Mouse (Mus musculus): ENCODE measurements around the gene Ppp4r3a. TPM values are rescaled to one million over a fixed set of nuclear protein-coding genes. Genes with fewer than 3 reads are reported as not detected.

The Ppp4r3a gene
- polyA plus RNA-seq, 1 experiment from 2014 or later = 80.2 TPM

DNA sequence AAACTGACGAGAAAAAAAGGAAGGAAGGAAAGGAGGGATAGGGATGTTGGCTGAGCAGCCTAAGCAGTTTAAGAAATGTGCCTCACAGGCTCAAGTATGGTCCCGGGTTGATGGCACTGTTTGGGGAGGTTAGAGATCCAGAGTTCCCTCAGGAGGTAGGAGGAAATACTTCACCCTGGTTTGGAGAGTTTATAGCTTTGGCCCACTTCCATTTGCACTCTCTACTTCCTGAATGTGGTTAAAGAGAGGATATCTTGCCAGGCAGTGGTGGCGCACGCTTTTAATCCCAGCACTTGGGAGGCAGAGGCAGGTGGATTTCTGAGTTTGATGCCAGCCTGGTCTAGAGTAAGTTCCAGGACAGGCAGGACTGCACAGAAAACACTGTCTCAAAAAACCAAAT is 74.3 kb downstream of the Ppp4r3a start:
- H3K27ac ChIP-seq (replicated peaks) = no peak overlapping the region
- H3K9me3 ChIP-seq = no peaks in the 10 kb centered on the region
- H3K9ac ChIP-seq (replicated peaks) = no peak overlapping the region
- ATAC-seq (ENCODE audit: low FRiP score, low read depth) = no peak
- H3K4me2 ChIP-seq (replicated peaks) = no peak overlapping the region
- H3K36me3 ChIP-seq = no peaks in the 10 kb centered on the region
- H3K4me3 ChIP-seq = no peak overlapping the region
- no peaks in the 10 kb centered on the region for H3K27me3 ChIP-seq
- peaks cover 62% of the 10 kb centered on the region for H3K4me1 ChIP-seq
- 94% methylated on average over 4 of the region's 4 CpGs for WGBS

DNA sequence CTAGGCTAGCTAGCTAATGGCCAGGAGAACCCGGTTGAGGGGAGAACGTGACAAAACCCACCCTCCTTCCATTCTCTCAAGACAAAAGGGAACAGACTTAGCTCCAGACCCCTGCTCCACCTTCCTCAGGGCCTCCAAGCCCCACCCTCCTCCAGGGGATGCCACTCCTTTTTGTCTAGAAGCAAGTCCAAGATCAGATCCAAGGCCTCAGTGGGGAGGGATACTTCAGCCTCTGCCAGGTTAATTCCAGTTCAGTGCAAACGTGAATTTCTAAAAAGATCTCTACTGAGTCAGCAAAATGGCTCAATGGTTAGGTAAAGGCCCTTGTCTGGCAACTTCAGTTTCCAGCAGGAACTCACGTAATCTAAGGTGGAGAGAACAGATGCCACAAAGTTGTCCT is 74.9 kb downstream of the Ppp4r3a start:
- ATAC-seq (ENCODE audit: low FRiP score, low read depth) = no peak
- Histone ChIP-seq H3K9me3 (no peaks in the 10 kb centered on the region), H3K27ac (replicated peaks) (0 out of 2 replicates have a peak overlapping the region, but pooled peaks have one; percentile 30), H3K4me1 (peaks cover 56% of the 10 kb centered on the region), H3K9ac (replicated peaks) (no peak overlapping the region), H3K36me3 (no peaks in the 10 kb centered on the region), H3K4me2 (replicated peaks) (no peak overlapping the region), H3K27me3 (no peaks in the 10 kb centered on the region), H3K4me3 (no peak overlapping the region)
- 32% methylated on average over 4 of the region's 4 CpGs for WGBS

DNA sequence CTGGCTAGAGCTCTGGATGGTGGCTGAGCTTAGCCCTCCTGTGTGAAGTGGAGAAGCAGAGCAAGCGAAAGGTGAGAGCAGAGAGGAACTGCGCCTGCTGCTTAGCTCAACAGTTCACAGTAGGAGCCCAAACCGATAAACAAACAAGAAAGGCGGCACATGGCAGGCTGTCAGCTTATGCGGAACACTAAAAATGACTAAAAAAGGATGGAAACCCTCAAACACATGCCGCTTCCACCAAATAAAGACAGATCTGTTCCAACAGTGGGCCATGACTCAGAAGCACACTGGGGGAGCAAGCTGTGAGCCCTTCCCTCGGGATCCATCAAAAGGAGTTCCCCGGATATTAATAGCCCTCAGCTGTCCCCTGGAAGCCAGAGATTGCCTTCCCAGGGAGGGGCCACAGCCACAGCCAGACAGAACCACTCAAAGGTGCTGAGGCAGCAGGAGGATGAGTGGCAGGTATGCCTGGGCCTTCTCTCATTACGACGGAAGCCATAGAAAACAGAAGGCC is 75.5 kb downstream of the Ppp4r3a start:
- Histone ChIP-seq H3K4me1 (peaks cover 56% of the 10 kb centered on the region), H3K36me3 (no peaks in the 10 kb centered on the region), H3K4me2 (replicated peaks) (no peak overlapping the region), H3K9ac (replicated peaks) (no peak overlapping the region), H3K9me3 (no peaks in the 10 kb centered on the region), H3K27ac (replicated peaks) (0 out of 2 replicates have a peak overlapping the region, but pooled peaks have one; percentile 30), H3K27me3 (no peaks in the 10 kb centered on the region), H3K4me3 (no peak overlapping the region)
- no peak for ATAC-seq (ENCODE audit: low FRiP score, low read depth)
- 33% methylated on average over 10 of the region's 10 CpGs for WGBS

DNA sequence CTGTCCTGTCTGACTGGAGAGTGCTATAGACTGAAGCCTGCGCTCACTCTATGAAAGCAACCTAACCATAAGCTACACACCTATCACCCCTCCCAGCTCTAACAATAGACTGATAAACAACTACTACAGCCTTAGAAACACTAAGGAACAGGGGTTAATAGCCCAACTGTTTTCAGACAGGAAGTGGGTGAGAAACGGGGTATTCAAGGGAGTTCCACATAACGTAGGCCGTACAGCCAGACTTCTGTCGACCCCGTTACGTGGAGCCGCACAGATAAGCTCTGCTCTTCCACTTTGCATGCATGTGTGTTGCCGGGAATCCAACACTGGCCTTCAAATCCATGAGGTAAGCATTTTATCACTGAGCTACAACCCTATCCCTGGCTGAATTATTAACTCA is 76.1 kb downstream of the Ppp4r3a start:
- no peak for ATAC-seq (ENCODE audit: low FRiP score, low read depth)
- Histone ChIP-seq H3K4me1 (peaks cover 54% of the 10 kb centered on the region), H3K4me3 (no peak overlapping the region), H3K9ac (replicated peaks) (no peak overlapping the region), H3K36me3 (no peaks in the 10 kb centered on the region), H3K4me2 (replicated peaks) (no peak overlapping the region), H3K27me3 (no peaks in the 10 kb centered on the region), H3K9me3 (no peaks in the 10 kb centered on the region), H3K27ac (replicated peaks) (no peak overlapping the region)
- 80% methylated on average over 9 of the region's 9 CpGs for WGBS

DNA sequence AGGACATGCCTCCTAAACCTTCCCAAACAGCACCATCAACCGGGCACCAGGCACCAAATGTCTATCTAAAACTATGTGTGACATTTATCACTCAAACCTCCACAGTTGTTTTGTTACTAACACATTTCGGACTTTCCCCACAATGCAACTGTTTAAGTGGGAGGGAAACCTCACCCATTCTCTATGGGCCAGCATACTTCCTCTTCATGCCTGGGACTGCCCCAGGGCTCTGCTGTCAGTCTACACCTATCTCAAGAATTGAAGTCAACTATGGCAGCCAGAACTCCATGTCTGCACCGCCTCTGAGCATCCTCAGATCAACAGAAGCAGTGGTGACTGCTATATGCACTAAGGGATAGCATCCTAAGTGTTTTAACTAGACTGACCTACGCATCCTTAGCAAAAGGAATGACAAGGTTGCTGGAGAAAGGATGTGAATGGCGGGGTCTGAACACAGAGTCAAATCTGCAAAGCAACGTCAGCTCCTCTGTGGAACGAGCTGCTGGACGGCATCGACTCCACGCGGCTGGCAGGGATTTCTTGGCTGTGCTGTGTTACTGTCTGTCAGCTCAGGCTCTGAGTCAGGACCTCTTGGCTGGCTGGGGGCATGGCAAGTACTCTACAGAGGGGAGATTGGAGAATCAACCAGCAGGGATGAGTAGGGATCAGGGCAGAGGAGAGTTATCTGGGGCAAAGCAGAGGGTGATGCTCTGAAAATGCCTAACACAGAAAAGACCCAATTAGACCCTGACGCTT is 77.7 kb downstream of the Ppp4r3a start:
- WGBS = 86% methylated on average over 12 of the region's 12 CpGs
- H3K4me3 ChIP-seq = no peak overlapping the region
- ATAC-seq (ENCODE audit: low FRiP score, low read depth) = no peak
- H3K36me3 ChIP-seq = no peaks in the 10 kb centered on the region
- no peak overlapping the region for H3K9ac ChIP-seq (replicated peaks)
- H3K27ac ChIP-seq (replicated peaks) = peak overlapping the region; percentile 54; the same call in 1 of the 2 replicates
- no peaks in the 10 kb centered on the region for H3K9me3 ChIP-seq
- peaks cover 57% of the 10 kb centered on the region for H3K4me1 ChIP-seq
- H3K4me2 ChIP-seq (replicated peaks) = no peak overlapping the region
- H3K27me3 ChIP-seq = no peaks in the 10 kb centered on the region

DNA sequence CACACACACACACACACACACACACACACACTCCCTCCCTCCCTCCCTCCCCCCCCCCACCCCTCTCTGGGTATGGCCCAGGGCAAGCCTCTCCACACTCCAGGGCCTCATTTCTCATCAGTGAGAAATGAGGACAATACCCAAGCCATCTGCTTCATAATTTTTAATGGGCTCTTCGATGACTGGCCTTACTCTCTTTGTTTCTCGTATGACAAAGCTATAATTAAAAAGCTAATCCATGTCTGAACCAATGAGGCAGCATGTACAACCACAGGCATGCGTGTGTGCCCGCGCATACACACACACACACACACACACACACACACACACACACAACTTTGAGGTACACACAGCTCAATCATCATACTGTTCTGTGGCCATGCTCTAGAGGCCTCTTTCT is 78.5 kb downstream of the Ppp4r3a start:
- peaks cover 57% of the 10 kb centered on the region for H3K4me1 ChIP-seq
- H3K27me3 ChIP-seq = no peaks in the 10 kb centered on the region
- no peaks in the 10 kb centered on the region for H3K36me3 ChIP-seq
- H3K9ac ChIP-seq (replicated peaks) = no peak overlapping the region
- H3K27ac ChIP-seq (replicated peaks) = peak overlapping the region; percentile 54; the same call in 1 of the 2 replicates
- no peak overlapping the region for H3K4me2 ChIP-seq (replicated peaks)
- peak; percentile 57 for ATAC-seq (ENCODE audit: low FRiP score, low read depth)
- no peaks in the 10 kb centered on the region for H3K9me3 ChIP-seq
- 66% methylated on average over 5 of the region's 5 CpGs for WGBS
- no peak overlapping the region for H3K4me3 ChIP-seq

DNA sequence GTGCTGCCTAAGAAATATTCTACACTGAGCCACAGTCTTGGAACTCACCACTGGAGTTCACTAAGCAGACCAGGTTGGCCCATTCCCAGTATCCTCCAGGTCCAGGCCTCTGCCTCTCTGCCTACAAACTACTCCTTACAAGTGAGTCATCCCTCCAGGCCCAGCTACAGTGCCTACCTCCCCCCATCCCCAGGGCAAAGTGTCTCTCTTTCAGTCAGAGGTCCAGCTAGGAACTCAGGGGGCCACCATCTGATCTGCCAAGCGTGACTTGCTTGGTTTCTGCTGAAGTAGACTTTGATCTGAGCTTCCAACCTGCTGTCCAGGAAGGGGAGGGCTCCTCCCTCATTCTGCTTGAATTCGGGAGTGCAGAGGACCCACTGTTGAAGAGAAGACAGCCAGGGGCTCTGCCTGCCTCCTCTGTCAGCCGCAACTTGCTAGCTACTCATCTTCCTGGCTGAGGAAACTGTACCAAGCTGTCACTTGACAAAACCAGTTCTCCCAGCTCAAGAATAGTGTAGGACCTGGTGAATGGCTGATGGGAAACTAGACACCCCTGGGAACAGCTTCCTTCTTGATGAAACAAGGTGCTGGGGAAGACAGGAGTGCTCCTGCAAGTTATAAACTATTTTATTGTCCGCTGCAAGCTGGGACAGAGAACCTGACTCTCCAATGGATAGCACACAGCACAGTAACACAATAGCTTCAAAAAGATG is 80.5 kb downstream of the Ppp4r3a start:
- no peak for ATAC-seq (ENCODE audit: low FRiP score, low read depth)
- 38% methylated on average over 4 of the region's 4 CpGs for WGBS
- Histone ChIP-seq H3K4me1 (peaks cover 64% of the 10 kb centered on the region), H3K4me2 (replicated peaks) (no peak overlapping the region), H3K9me3 (no peaks in the 10 kb centered on the region), H3K36me3 (no peaks in the 10 kb centered on the region), H3K4me3 (no peak overlapping the region), H3K9ac (replicated peaks) (no peak overlapping the region), H3K27me3 (no peaks in the 10 kb centered on the region), H3K27ac (replicated peaks) (no peak overlapping the region)

DNA sequence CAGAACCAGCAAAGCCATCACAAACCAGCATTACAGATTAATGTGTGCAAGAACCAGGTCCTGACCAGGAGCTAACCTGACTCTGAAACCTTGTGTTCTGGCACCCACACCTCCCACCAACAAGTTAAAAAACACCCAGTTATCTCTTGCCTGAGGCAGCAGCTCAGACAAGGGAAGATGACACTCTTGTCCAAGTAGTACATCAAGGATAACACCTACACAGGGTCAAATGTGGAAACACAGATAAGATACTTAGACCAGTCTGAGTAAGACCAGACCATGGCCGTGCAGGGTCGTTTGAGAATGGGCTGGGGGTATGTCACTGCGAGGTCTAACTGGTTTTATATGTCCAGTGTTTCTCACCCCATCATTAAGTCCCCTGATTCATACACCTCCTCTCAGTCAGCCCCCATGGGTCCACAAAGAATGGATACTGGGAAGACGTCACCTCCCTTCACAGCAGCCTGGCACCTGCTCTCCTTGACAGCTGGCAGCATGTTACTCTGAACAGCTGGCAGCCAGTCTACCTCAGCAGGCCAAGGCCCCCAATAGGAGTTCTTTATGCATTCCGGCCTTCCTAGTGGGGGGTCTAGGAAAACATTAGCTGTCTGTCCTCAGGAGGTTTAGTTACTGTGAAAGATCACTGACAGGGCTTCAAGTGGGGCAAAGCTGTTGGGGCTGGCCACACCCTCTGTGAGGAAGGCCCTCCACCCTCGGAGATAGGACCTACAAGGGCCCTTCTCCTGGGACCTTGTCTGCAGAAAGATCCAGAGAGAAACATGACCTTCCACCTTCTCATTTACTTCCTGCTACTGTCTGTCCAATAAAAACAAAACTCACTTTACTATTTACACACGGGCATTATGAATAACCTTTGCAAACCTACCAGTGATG is 84.2 kb downstream of the Ppp4r3a start:
- Histone ChIP-seq H3K27ac (replicated peaks) (no peak overlapping the region), H3K27me3 (no peaks in the 10 kb centered on the region), H3K4me2 (replicated peaks) (no peak overlapping the region), H3K36me3 (no peaks in the 10 kb centered on the region), H3K4me3 (no peak overlapping the region), H3K9me3 (no peaks in the 10 kb centered on the region), H3K9ac (replicated peaks) (no peak overlapping the region), H3K4me1 (peaks cover 70% of the 10 kb centered on the region)
- ATAC-seq (ENCODE audit: low FRiP score, low read depth) = 0 out of 2 replicates have a peak, but pooled peaks have one; percentile 10
- 48% methylated on average over 7 of the region's 7 CpGs for whole genome bisulfite sequencing

DNA sequence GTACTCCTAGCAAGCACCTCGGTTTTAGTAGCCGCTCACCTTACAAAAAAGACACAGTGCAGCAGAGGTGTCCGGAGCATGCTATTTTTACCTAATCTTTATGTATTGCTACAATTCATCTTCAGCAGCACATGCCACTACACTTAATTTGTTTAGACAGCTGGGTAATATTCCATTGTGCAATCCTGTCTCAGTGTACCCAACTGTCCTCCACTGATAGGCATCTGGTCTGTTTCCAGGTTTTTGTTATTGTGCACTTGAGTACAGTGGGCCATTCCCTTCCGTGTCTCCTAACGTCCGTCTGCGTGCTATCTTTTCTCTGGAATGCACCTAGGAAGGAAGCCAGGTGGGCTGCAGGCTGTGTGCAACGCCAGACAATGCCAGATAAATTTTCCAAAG is 84.9 kb downstream of the Ppp4r3a start:
- WGBS = 66% methylated on average over 8 of the region's 8 CpGs
- Histone ChIP-seq H3K36me3 (no peaks in the 10 kb centered on the region), H3K4me1 (peaks cover 70% of the 10 kb centered on the region)

DNA sequence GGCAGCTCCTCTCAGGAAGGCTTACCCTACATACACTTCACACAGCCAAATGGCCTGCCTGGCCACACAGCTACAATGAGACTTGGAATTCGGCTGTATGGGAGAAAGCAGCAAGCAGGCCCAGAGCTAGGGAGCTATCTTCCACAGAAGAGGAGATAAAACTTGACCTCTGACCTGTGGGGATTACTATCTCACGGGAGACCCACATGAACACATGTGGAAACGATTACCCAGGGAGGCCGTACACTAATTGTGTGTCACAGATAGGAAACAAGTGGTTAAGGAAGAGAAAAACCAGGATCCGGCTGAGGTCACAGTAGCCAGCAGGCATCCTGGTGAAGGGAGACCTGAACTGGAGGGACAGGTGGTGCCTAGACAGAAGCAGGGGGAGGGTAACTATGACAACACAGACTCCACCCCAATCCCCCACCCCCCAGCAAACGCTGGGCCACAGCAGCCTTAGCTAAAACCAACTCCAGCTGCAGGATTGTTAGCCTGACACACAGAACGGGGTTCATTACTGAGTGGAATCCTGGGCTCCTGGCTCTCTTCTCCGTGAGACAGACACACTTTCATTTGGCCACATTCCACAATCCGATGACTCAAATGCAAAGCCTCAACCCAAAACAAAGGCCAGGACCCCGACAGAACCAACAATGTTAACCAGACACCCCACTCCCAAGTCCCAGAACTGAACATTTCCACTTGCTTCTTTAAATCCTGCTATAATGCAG is 85.5 kb downstream of the Ppp4r3a start:
- no peaks in the 10 kb centered on the region for H3K36me3 ChIP-seq
- H3K9me3 ChIP-seq = no peaks in the 10 kb centered on the region
- no peak for ATAC-seq (ENCODE audit: low FRiP score, low read depth)
- H3K27me3 ChIP-seq = peaks cover 7% of the 10 kb centered on the region; the same call in 1 of the 2 replicates
- H3K4me3 ChIP-seq = no peak overlapping the region
- peaks cover 65% of the 10 kb centered on the region for H3K4me1 ChIP-seq
- H3K4me2 ChIP-seq (replicated peaks) = no peak overlapping the region
- WGBS = 11% methylated on average over 10 of the region's 10 CpGs
- peak overlapping the region; percentile 2 for H3K27ac ChIP-seq (replicated peaks)
- H3K9ac ChIP-seq (replicated peaks) = no peak overlapping the region

More for the DNA sequence above, 84.9 kb downstream of the Ppp4r3a start:
- Histone ChIP-seq H3K9ac (replicated peaks) (no peak overlapping the region), H3K9me3 (no peaks in the 10 kb centered on the region), H3K27ac (replicated peaks) (no peak overlapping the region), H3K4me2 (replicated peaks) (no peak overlapping the region), H3K4me3 (no peak overlapping the region), H3K27me3 (peaks cover 6% of the 10 kb centered on the region; the same call in 1 of the 2 replicates)
- ATAC-seq (ENCODE audit: low FRiP score, low read depth) = no peak

DNA sequence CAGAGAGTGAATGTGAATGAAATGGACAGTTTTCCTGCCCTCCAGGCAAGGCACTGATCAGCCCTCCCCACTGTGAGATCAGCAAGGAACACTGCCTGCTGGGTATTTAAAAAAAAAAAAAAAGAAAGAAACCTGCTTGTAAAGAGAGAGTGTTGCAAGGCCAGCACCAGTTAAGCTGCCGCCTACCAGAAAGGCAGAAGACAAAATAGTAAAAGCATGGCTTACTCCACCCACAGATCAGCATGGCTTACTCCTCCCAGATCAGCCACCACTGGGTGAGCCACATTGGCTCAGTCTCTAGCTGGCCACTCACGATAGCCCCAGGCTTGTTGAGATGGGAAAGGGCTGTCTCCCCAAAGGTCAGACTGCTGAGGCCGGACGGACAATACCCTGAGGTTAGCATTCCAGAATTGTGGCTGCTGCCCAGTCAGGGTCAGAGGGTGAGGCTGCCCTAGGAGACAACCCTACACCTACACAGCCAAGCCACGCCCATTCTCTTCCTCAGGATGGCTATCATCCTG is 87.1 kb downstream of the Ppp4r3a start:
- H3K9ac ChIP-seq (replicated peaks) = no peak overlapping the region
- H3K4me2 ChIP-seq (replicated peaks) = no peak overlapping the region
- no peak for ATAC-seq (ENCODE audit: low FRiP score, low read depth)
- H3K4me1 ChIP-seq = peaks cover 64% of the 10 kb centered on the region
- WGBS = 15% methylated on average over 5 of the region's 5 CpGs
- H3K9me3 ChIP-seq = no peaks in the 10 kb centered on the region
- peaks cover 7% of the 10 kb centered on the region; the same call in 1 of the 2 replicates for H3K27me3 ChIP-seq
- no peak overlapping the region for H3K4me3 ChIP-seq
- H3K27ac ChIP-seq (replicated peaks) = peak overlapping the region; percentile 58
- no peaks in the 10 kb centered on the region for H3K36me3 ChIP-seq

Data from midbrain, embryonic 12.5 days (tissue).